ENCODE assay signal across 23 mouse cellular contexts in genomic region chr8:89454197-89454596, GRCm38 (mm10).
DNase-seq lines count a peak whose midpoint lies in the region; TF ChIP-seq lines count a peak whose summit lies in the region.
"Had no signal": no experiment of that assay in that cellular context is flagged by ENCODE, and none has a peak within 500 bp of the region (broad histone marks: within the 10 kb centered on the region; RNA-seq: fewer than 3 reads in every experiment).

No protein-coding gene starts in this region.

- H3K9me3 ChIP-seq in ES-E14 (ENCODE audit: control insufficient read depth, insufficient read depth, low read depth, low read length): no peaks in the 10 kb centered on the region
- H3K9me3 ChIP-seq: embryonic facial prominence, embryonic 12.5 days; embryonic facial prominence, embryonic 15.5 days; heart, embryonic 10.5 days; heart, embryonic 13.5 days; hindbrain, embryonic 12.5 days; hindbrain, embryonic 15.5 days had no signal

- in situ Hi-C loops in ES-E14 (cut with MboI; ENCODE audit: low sequenced_read_pairs in 2 of 2, unreplicated experiment in 2 of 2): no loop called here

- TF ChIP-seq CTCF in cerebellum, adult 2 months (IDR thresholded peaks at IDR 0.05; ENCODE audit: borderline replicate concordance, insufficient read depth, low read depth, low read length): no peak

- peak; percentile 81 for DNase-seq in heart, adult 11 months
- DNase-seq in heart, postnatal 25 days (ENCODE audit: low spot score): no peak
- DNase-seq in ES-E14 (ENCODE audit: low read depth, low spot score) (peak; percentile 6), ZHBTc4 (ENCODE audit: low read depth, low spot score) (peak; percentile 53)
- no peak for DNase-seq in right cerebral cortex, adult 2 months (ENCODE audit: low spot score in 2 of 2)
- no peak for DNase-seq in cerebellum, adult 2 months
- DNase-seq: adrenal gland, adult 8-10 months; adrenal gland, postnatal 25 days; cerebellum, adult 11-12 months; cerebellum, adult 9-10 months; cerebellum, postnatal 14 days; forebrain, postnatal 0 days; gastrocnemius, adult 2 months; gastrocnemius, postnatal 25 days; heart, adult 2 months; heart, postnatal 14 days had no signal

- no peaks in the 10 kb centered on the region for H3K4me1 ChIP-seq in ES-E14 (ENCODE audit: control insufficient read depth in 2 of 2, insufficient read depth in 2 of 2, low read length in 2 of 2, poor library complexity in 1 of 2)
- no peaks in the 10 kb centered on the region for H3K4me1 ChIP-seq in cerebellum, adult 2 months (ENCODE audit: control insufficient read depth, insufficient read depth, low read length)
- H3K4me1 ChIP-seq: embryonic facial prominence, embryonic 12.5 days; embryonic facial prominence, embryonic 15.5 days; heart, embryonic 10.5 days; heart, embryonic 13.5 days; hindbrain, embryonic 12.5 days; hindbrain, embryonic 15.5 days had no signal

- H3K4me3 ChIP-seq in ES-E14 (ENCODE audit: insufficient read depth in 1 of 2, low read depth in 1 of 2, low read length in 2 of 2, poor library complexity in 1 of 2, severe bottlenecking in 1 of 2): no peak overlapping the region
- H3K4me3 ChIP-seq in cerebellum, adult 2 months (replicated peaks; ENCODE audit: insufficient read depth, low read depth, low read length): no peak overlapping the region
- H3K4me3 ChIP-seq: embryonic facial prominence, embryonic 12.5 days; embryonic facial prominence, embryonic 15.5 days; gastrocnemius, adult 2 months; heart, adult 2 months; heart, embryonic 10.5 days; heart, embryonic 13.5 days; hindbrain, embryonic 12.5 days; hindbrain, embryonic 15.5 days had no signal

- H3K9ac ChIP-seq in ES-E14 (ENCODE audit: insufficient read depth, low read depth, low read length, poor library complexity, severe bottlenecking): no peak overlapping the region
- H3K9ac ChIP-seq: embryonic facial prominence, embryonic 12.5 days; embryonic facial prominence, embryonic 15.5 days; forebrain, postnatal 0 days; heart, embryonic 13.5 days; hindbrain, embryonic 12.5 days; hindbrain, embryonic 15.5 days had no signal

- intact Hi-C loops in heart, postnatal 25 days (cut with DNase I): no loop called here

- no peak for TF ChIP-seq POLR2A in cerebellum, adult 2 months (IDR thresholded peaks at IDR 0.05; ENCODE audit: borderline replicate concordance, insufficient read depth, low read length)

- no peak overlapping the region for H3K27ac ChIP-seq in ES-E14 (ENCODE audit: insufficient read depth, low read depth, low read length, poor library complexity, severe bottlenecking)
- no peak overlapping the region for H3K27ac ChIP-seq in cerebellum, adult 2 months (ENCODE audit: insufficient read depth, low read length)
- H3K27ac ChIP-seq: embryonic facial prominence, embryonic 12.5 days; embryonic facial prominence, embryonic 15.5 days; gastrocnemius, adult 2 months; heart, adult 2 months; heart, embryonic 10.5 days; heart, embryonic 13.5 days; hindbrain, embryonic 12.5 days; hindbrain, embryonic 15.5 days had no signal

- WGBS in cerebellum, adult 2 months: 67% methylated on average over 7 of the region's 7 CpGs

- H3K27me3 ChIP-seq in cerebellum, adult 2 months (ENCODE audit: control insufficient read depth, insufficient read depth, low read length): no peaks in the 10 kb centered on the region
- H3K27me3 ChIP-seq: CH12.LX had no signal

- no peaks in the 10 kb centered on the region for H3K36me3 ChIP-seq in ES-E14 (ENCODE audit: control insufficient read depth, insufficient read depth, low read length, poor library complexity, severe bottlenecking)
- H3K36me3 ChIP-seq: embryonic facial prominence, embryonic 12.5 days; embryonic facial prominence, embryonic 15.5 days; heart, embryonic 10.5 days; heart, embryonic 13.5 days; hindbrain, embryonic 12.5 days; hindbrain, embryonic 15.5 days had no signal

TF ChIP-seq in ES-E14, 5 proteins besides CTCF, POLR2A, EP300 and RAD21:
- TF ChIP-seq ZC3H11A (IDR thresholded peaks at IDR 0.05; ENCODE audit: borderline replicate concordance, low read depth, low read length) (no peak), HCFC1 (IDR thresholded peaks at IDR 0.05; ENCODE audit: borderline replicate concordance, insufficient read depth, low read length) (no peak), MAFK (IDR thresholded peaks at IDR 0.05; ENCODE audit: insufficient read depth, low read depth, low read length) (no peak), ZNF384 (IDR thresholded peaks at IDR 0.05; ENCODE audit: low read depth, low read length) (no peak), CHD2 (IDR thresholded peaks at IDR 0.05; ENCODE audit: low read depth, low read length) (no peak)

Comparison
In these comparisons a context has a peak if more than half of its experiments do, and no peak if none do; other contexts are left out.
1. DNase-seq: peak in heart, adult 11 months (single experiment), ES-E14 (single experiment) and ZHBTc4 (single experiment); none in heart, postnatal 25 days (single experiment), right cerebral cortex, adult 2 months (0 of 2) and cerebellum, adult 2 months (0 of 2).